Mouse (Mus musculus) telencephalon, adult 2 months (tissue): ENCODE results near the gene Rab24.

Experiments
- DNase-seq: peaks from one replicate; pipeline ENCODE4 v3.0.0-alpha.2; 2011; ENCODE audit warnings: low read depth, low spot score

The Rab24 gene

GRCm38 (mm10) chr13:55321434-55322129, at the start of gene Rab24:
Gene Rab24, minus strand, starts transcription at chr13:55321946.
- DNase-seq: peak; percentile 72

GRCm38 (mm10) chr13:55371007-55371681, 49.4 kb upstream of the Rab24 start:
- peak; percentile 84 for DNase-seq

GRCm38 (mm10) chr13:55370234-55370633, 48.5 kb upstream of the Rab24 start:
- no peak for DNase-seq

GRCm38 (mm10) chr13:55369531-55370114, 47.9 kb upstream of the Rab24 start, which contains the start of gene Rgs14:
Gene Rgs14, plus strand, starts transcription at chr13:55369732.
- DNase-seq: peak; percentile 69

- no peak for DNase-seq
Observed at GRCm38 (mm10) chr13:55368401-55368800, 46.7 kb upstream of the Rab24 start.

GRCm38 (mm10) chr13:55362453-55363060, 40.8 kb upstream of the Rab24 start, which contains the start of gene Lman2:
Gene Lman2, minus strand, starts transcription at chr13:55362783.
- DNase-seq: peak; percentile 99

- DNase-seq: no peak
Observed at GRCm38 (mm10) chr13:55361974-55362452, 40.3 kb upstream of the Rab24 start.

- no peak for DNase-seq
Observed at GRCm38 (mm10) chr13:55361145-55361544, 39.4 kb upstream of the Rab24 start.

GRCm38 (mm10) chr13:55346745-55347144, 25.0 kb upstream of the Rab24 start:
- DNase-seq: no peak

GRCm38 (mm10) chr13:55344286-55344685, 22.5 kb upstream of the Rab24 start:
- DNase-seq: peak; percentile 79

- DNase-seq: no peak
Observed at GRCm38 (mm10) chr13:55342469-55342868, 20.7 kb upstream of the Rab24 start.

- no peak for DNase-seq
Observed at GRCm38 (mm10) chr13:55339259-55339658, 17.5 kb upstream of the Rab24 start.

GRCm38 (mm10) chr13:55338131-55339054, 16.6 kb upstream of the Rab24 start:
- no peak for DNase-seq

GRCm38 (mm10) chr13:55337341-55337975, 15.7 kb upstream of the Rab24 start:
- DNase-seq: no peak

- no peak for DNase-seq
Observed at GRCm38 (mm10) chr13:55335701-55336100, 14.0 kb upstream of the Rab24 start.

GRCm38 (mm10) chr13:55332331-55332730, 10.6 kb upstream of the Rab24 start:
- DNase-seq: no peak

- no peak for DNase-seq
Observed at GRCm38 (mm10) chr13:55330567-55331400, 9.0 kb upstream of the Rab24 start.

- no peak for DNase-seq
Observed at GRCm38 (mm10) chr13:55329683-55330566, 8.2 kb upstream of the Rab24 start, which contains the start of gene Mxd3. Gene Mxd3, minus strand, starts transcription at chr13:55329823.
